Mouse (Mus musculus): ENCODE measurements around the gene Ccdc87. TPM values are rescaled to one million over a fixed set of nuclear protein-coding genes. Genes with fewer than 3 reads are reported as not detected.
A peak's percentile ranks its signal among the peaks of the same experiment; 100 is the strongest.
"Not testable (repeated sequence)": the region's sequence is repeated elsewhere in the genome, so short reads cannot be mapped to it uniquely, and the experiment has no call there.

Ccdc87 gene
- polyA plus RNA-seq, 1 experiment, result 0.07 TPM

GRCm38 (mm10) chr19:4838526-4839140, 533 bp upstream of the Ccdc87 start:
- DNase-seq (ENCODE audit: low spot score), result no peak

- DNase-seq (ENCODE audit: low spot score), result no peak
Observed at GRCm38 (mm10) chr19:4840848-4841247, 1.7 kb downstream of the Ccdc87 start.

GRCm38 (mm10) chr19:4842611-4843010, 3.4 kb downstream of the Ccdc87 start:
- DNase-seq (ENCODE audit: low spot score), result no peak

GRCm38 (mm10) chr19:4845846-4846245, 6.7 kb downstream of the Ccdc87 start:
- no peak for DNase-seq (ENCODE audit: low spot score)

GRCm38 (mm10) chr19:4847490-4847889, 8.3 kb downstream of the Ccdc87 start:
- no peak for DNase-seq (ENCODE audit: low spot score)

DNA sequence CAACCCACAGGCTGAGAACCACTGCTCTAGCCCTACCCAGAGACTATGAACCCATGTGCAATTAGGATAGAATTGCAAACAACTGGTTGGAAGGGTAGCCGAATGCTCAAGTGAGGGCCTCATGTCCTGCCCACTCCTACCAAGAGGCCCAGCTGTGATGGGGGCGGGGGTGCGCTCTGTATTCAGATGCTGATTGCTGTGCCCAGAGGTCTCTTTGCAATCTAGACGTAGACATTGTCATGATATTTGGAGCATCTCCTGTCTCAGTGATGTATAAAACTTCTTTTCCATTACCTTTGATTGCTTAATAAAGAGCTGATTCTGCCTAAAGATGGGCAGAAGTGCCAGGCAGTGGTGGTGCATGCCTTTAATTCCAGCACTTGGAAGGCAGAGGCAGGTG, 10.6 kb downstream of the Ccdc87 start:
- DNase-seq (ENCODE audit: low spot score), result no peak

- no peak for DNase-seq (ENCODE audit: low spot score)
Observed at GRCm38 (mm10) chr19:4850281-4850680, 11.1 kb downstream of the Ccdc87 start.

- DNase-seq (ENCODE audit: low spot score), result peak; percentile 77
Observed at GRCm38 (mm10) chr19:4854552-4855469, 15.6 kb downstream of the Ccdc87 start, which contains the start of gene Ctsf. Gene Ctsf, plus strand, starts transcription at chr19:4855130.

DNA sequence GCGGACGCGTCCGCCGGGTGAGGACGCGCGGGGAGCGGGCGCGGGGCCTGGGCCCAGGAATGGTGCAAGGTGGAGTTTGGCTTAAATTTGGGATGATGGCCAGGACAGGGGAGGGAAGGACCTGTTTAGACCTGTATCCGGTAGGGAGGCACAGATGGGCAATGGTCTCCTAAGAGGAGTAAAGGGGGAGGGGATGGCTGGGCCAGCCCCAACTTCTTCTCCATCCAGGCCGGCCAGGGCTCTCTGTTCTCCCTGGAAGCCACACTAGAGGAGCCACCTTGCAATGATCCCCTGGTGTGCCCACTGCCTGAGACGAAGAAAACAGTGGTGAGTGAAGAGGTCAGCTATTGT, 16.3 kb downstream of the Ccdc87 start:
- no peak for DNase-seq (ENCODE audit: low spot score)

- DNase-seq (ENCODE audit: low spot score), result no peak
Observed at GRCm38 (mm10) chr19:4855951-4856350, 16.8 kb downstream of the Ccdc87 start.

DNA sequence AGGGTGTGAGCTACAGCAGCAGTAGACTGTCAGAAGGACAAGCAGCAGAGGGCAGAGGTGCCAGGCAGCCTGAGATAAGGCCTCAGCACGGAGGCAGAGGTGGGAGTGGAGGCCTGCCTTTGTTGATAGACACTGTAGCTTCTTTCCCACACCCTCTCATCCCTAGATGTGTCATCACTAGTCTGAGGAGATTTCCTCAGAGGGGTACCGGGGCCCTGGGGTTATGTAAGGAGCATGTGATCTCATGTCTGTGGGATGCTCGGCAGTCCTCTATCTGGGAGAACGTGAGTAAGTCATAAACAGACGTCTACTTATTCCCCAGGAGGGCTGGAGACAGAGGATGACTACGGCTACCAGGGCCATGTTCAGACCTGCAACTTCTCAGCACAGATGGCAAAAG, 19.9 kb downstream of the Ccdc87 start:
- no peak for DNase-seq (ENCODE audit: low spot score)

GRCm38 (mm10) chr19:4863048-4863447, 23.9 kb downstream of the Ccdc87 start:
- no peak for DNase-seq (ENCODE audit: low spot score)

DNA sequence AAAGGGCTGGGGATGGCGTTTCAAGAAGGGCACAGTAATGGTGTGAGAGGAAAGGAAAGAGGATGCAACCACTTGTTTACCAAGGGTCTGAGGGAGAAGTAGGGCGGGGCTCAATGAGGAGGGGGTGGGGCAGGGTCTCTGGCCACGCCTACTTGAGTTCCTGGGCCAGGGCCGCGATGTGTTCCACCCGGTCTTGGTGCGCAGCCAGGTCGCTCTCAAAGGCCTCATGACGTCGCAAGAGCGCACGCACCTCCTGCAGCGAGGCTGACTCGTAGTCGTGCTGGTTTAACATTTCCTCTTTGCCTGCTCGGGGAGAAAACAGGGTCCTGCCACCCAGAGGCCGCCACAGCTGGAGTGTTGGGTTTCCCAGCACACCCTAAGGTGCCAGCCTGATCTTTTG, 26.0 kb downstream of the Ccdc87 start:
- DNase-seq (ENCODE audit: low spot score), result no peak

- DNase-seq (ENCODE audit: low spot score), result not testable (repeated sequence)
Observed at GRCm38 (mm10) chr19:4874613-4875012, 35.4 kb downstream of the Ccdc87 start.

- no peak for DNase-seq (ENCODE audit: low spot score)
Observed at GRCm38 (mm10) chr19:4876241-4876640, 37.1 kb downstream of the Ccdc87 start.

DNA sequence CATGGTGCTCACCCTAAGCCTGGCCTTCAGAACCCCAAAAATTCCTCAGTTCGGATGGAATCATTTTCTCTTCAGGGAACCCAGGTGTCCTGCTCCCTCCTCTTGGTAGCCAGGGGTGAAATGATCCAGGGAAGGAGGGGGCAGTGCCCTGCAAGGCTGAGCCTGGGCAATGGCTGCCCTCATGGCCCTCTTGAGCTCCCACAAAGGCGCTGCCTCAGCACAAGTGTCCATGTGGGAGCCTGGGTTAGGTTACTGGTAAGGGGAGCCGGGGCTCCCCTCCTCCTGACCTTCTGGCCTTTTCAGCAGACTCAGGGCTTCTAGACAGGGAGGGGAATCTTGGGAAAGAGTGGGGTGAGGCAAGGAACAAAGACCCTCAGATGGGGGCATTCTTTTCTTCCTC, 37.6 kb downstream of the Ccdc87 start:
- no peak for DNase-seq (ENCODE audit: low spot score)

GRCm38 (mm10) chr19:4877785-4878184, 38.6 kb downstream of the Ccdc87 start, which contains the start of gene Actn3:
Gene Actn3, minus strand, starts transcription at chr19:4877909.
- DNase-seq (ENCODE audit: low spot score), result no peak

DNA sequence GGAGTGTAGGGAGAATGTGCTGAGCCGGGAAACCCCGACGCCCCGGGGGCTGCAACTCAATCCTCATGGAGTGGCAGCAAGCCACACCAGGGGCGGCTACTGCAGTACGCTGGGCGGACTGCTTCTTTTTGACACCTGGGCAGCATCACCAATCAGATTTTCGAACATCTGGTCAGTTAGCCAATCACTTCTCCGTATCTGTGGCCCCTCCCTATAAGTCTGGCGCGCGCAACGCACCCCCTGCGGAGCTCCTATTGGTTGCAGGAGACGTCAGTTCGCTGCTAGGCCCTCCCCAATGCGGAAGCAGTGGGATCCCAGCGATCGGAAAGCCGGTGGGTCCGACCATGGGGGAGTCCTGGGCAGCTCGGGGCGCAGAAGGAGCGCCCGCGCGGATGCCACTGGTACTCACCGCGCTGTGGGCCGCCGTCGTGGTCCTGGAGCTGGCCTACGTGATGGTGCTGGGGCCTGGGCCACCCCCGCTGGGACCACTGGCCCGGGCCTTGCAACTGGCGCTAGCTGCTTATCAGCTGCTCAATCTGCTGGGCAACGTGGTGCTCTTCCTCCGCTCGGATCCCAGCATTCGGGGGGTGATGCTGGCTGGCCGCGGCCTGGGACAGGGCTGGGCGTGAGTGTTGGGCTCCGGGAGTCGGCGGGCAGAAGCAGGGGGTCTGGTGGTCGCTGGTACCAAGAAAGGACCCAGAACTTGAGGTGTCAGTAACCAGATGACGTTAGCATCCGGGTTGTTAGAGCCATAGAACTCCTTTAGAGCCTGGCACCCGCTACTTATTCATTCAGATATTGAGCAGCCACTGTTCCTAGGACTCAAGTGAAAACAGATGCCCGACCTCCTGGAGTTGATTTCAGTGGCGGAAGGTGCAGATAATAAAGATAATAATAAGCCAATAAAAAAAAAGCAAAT, 39.5 kb downstream of the Ccdc87 start, which contains the start of gene Zdhhc24:
Gene Zdhhc24 (plus strand): TSS at position 264 of the 919 bp plus-strand sequence.
- DNase-seq (ENCODE audit: low spot score), result peak; percentile 97

- no peak for DNase-seq (ENCODE audit: low spot score)
Observed at GRCm38 (mm10) chr19:4879324-4879703, 40.1 kb downstream of the Ccdc87 start.

DNA sequence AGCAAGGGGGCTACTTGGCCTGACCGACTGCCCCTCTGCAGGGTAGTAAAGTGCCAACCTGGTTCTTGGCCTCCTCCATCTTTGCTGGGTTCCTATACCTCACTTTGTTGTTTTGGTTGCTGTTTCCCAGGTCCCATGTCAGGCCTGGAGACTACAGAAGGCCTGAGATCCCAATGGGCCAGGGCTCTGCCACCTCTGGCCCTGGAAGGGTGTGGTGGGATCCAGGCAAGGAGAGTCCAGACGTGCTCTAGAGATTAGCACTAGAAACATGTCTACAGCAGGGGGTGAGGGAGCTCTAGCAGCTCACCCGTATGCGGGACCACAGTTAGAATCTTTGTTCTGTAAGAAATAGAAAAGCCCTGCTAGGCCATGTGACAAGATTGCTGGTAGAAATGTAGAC, 44.8 kb downstream of the Ccdc87 start:
- no peak for DNase-seq (ENCODE audit: low spot score)

- no peak for DNase-seq (ENCODE audit: low spot score)
Observed at GRCm38 (mm10) chr19:4889791-4890190, 50.6 kb downstream of the Ccdc87 start.

DNA sequence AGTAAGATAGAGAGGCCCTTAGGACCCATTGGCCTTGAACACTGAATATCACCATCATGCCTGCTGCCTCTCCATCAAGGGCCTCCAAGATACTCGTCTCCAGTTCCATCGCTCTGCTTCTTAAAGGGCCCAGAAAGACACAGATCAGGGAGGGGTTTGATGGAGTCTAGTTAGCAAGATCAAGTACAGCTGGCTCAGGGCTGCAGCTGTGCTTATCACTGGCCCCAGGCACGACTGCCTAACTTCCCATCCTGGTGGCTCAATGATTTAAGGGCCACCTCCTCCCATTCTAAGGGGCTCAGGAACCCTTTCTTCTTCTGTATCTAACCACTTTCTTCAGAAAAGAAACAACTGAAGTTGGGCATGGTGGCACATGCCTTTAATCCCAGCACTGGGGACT, 52.6 kb downstream of the Ccdc87 start:
- no peak for DNase-seq (ENCODE audit: low spot score)
